ENCODE assay signal across 26 mouse cellular contexts in the genomic region with DNA sequence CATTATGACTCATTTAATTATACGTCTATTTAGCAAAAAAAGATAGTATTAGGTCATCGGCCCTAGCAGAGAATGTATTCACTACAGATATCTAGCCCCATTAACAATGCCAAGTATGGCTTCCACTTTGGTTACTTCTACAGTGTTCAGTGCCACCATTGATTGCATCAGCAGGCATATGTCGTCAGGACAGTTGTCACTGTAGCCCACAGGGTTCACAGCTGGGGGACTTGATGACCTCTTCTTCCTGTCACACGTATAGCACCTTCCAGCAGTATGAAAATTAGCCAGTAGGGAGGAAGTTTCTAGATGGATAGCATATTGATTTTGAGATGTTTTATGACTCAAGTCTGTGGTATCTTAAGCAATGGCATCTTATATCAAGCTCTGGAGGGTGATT.
DNase-seq lines count a peak whose midpoint lies in the region; ATAC-seq and TF ChIP-seq lines count a peak whose summit lies in the region.
"Had no signal": no experiment of that assay in that cellular context is flagged by ENCODE, and none has a peak within 500 bp of the region (broad histone marks: within the 10 kb centered on the region; RNA-seq: fewer than 3 reads in every experiment).

No protein-coding gene starts in this region.

- DNase-seq in intestine, embryonic 14.5 days (ENCODE audit: low spot score), result peak; percentile 41
- DNase-seq in NIH3T3 (ENCODE audit: low read depth), result peak; percentile 16
- DNase-seq in layer of hippocampus, adult 18-20 months (ENCODE audit: low spot score in 2 of 2), result no peak
- DNase-seq in gastrocnemius, adult 2 months, result no peak
- DNase-seq: adrenal gland, adult 8-10 months; adrenal gland, postnatal 25 days; cerebellum, adult 11-12 months; cerebellum, adult 8-10 months; cerebellum, postnatal 10 days; cerebellum, postnatal 36 days; embryo, embryonic 11 days; gastrocnemius, postnatal 10 days; gastrocnemius, postnatal 36 days; heart, adult 11 months had no signal

- no peak for TF ChIP-seq CTCF in gastrocnemius, adult 2 months (IDR thresholded peaks at IDR 0.05)

- no peaks in the 10 kb centered on the region for H3K36me3 ChIP-seq in intestine, embryonic 14.5 days (ENCODE audit: control insufficient read depth, insufficient read depth, low read length)
- no peaks in the 10 kb centered on the region for H3K36me3 ChIP-seq in intestine, embryonic 16.5 days (ENCODE audit: control insufficient read depth, insufficient read depth, low read length)
- no peaks in the 10 kb centered on the region for H3K36me3 ChIP-seq in myocyte (ENCODE audit: control insufficient read depth, insufficient read depth)
- H3K36me3 ChIP-seq: embryonic facial prominence, embryonic 10.5 days; embryonic facial prominence, embryonic 13.5 days; forebrain, embryonic 12.5 days; forebrain, embryonic 15.5 days; G1E; hindbrain, embryonic 13.5 days had no signal

- H3K79me2 ChIP-seq in myocyte (ENCODE audit: control insufficient read depth, insufficient read depth), result no peaks in the 10 kb centered on the region

- intact Hi-C loops in gastrocnemius, adult 2 months (cut with DNase I), result no loop called here

- H3K4me2 ChIP-seq in intestine, embryonic 14.5 days (ENCODE audit: low read length), result no peak overlapping the region
- H3K4me2 ChIP-seq in intestine, embryonic 16.5 days (ENCODE audit: low read depth, low read length), result no peak overlapping the region
- H3K4me2 ChIP-seq in myocyte (ENCODE audit: low read depth), result peak overlapping the region; percentile 44
- H3K4me2 ChIP-seq: embryonic facial prominence, embryonic 13.5 days; forebrain, embryonic 12.5 days; forebrain, embryonic 15.5 days; heart, embryonic 11.5 days; hindbrain, embryonic 13.5 days had no signal

- no peak overlapping the region for H3ac ChIP-seq in myocyte (ENCODE audit: control insufficient read depth, insufficient read length)

- ATAC-seq in intestine, embryonic 14.5 days (replicated peaks; ENCODE audit: low FRiP score, low TSS enrichment, low read depth), result no peak
- no peak for ATAC-seq in intestine, embryonic 16.5 days
- ATAC-seq: forebrain, embryonic 15.5 days; hindbrain, embryonic 16.5 days; intestine, postnatal 0 days had no signal

- TF ChIP-seq POLR2A in myocyte (IDR thresholded peaks at IDR 0.05; ENCODE audit: insufficient read length, low read depth), result no peak

- H3K4me3 ChIP-seq in intestine, embryonic 14.5 days (ENCODE audit: low read depth, low read length), result no peak overlapping the region
- H3K4me3 ChIP-seq in intestine, embryonic 16.5 days (ENCODE audit: low read length), result no peak overlapping the region
- H3K4me3 ChIP-seq in myocyte, result no peak overlapping the region
- no peak overlapping the region for H3K4me3 ChIP-seq in gastrocnemius, adult 2 months
- H3K4me3 ChIP-seq: embryonic facial prominence, embryonic 10.5 days; embryonic facial prominence, embryonic 13.5 days; erythroblast, embryonic 14.5 days; forebrain, embryonic 12.5 days; forebrain, embryonic 15.5 days; hindbrain, embryonic 13.5 days had no signal

- no peak overlapping the region for H3K27ac ChIP-seq in intestine, embryonic 14.5 days (ENCODE audit: low read depth)
- H3K27ac ChIP-seq in intestine, embryonic 16.5 days (ENCODE audit: low read length), result no peak overlapping the region
- no peak overlapping the region for H3K27ac ChIP-seq in gastrocnemius, adult 2 months
- H3K27ac ChIP-seq: embryonic facial prominence, embryonic 10.5 days; embryonic facial prominence, embryonic 13.5 days; forebrain, embryonic 12.5 days; forebrain, embryonic 15.5 days; hindbrain, embryonic 13.5 days had no signal

- no peak overlapping the region for H3K9ac ChIP-seq in intestine, embryonic 14.5 days (ENCODE audit: low read length)
- no peak overlapping the region for H3K9ac ChIP-seq in intestine, embryonic 16.5 days (ENCODE audit: low read depth, low read length)
- H3K9ac ChIP-seq: embryonic facial prominence, embryonic 13.5 days; forebrain, embryonic 12.5 days; forebrain, embryonic 15.5 days; hindbrain, embryonic 13.5 days had no signal

- no peaks in the 10 kb centered on the region for H3K9me3 ChIP-seq in intestine, embryonic 14.5 days (ENCODE audit: control insufficient read depth, low read length)
- H3K9me3 ChIP-seq in intestine, embryonic 16.5 days (ENCODE audit: control insufficient read depth, low read length), result no peaks in the 10 kb centered on the region
- H3K9me3 ChIP-seq: embryonic facial prominence, embryonic 10.5 days; embryonic facial prominence, embryonic 13.5 days; forebrain, embryonic 12.5 days; forebrain, embryonic 15.5 days; G1E; hindbrain, embryonic 13.5 days had no signal

- peaks cover 8% of the 10 kb centered on the region for H3K4me1 ChIP-seq in intestine, embryonic 14.5 days (replicated peaks; ENCODE audit: control insufficient read depth, insufficient read depth, low read length)
- 0 out of 2 replicates have a peak, but pooled peaks cover 3% of the 10 kb centered on the region for H3K4me1 ChIP-seq in intestine, embryonic 16.5 days (ENCODE audit: control insufficient read depth, insufficient read depth, low read length)
- H3K4me1 ChIP-seq: embryonic facial prominence, embryonic 10.5 days; embryonic facial prominence, embryonic 13.5 days; forebrain, embryonic 12.5 days; forebrain, embryonic 15.5 days; hindbrain, embryonic 13.5 days had no signal

- no peaks in the 10 kb centered on the region for H3K27me3 ChIP-seq in intestine, embryonic 14.5 days (replicated peaks; ENCODE audit: control insufficient read depth, insufficient read depth, low read length)
- no peaks in the 10 kb centered on the region for H3K27me3 ChIP-seq in intestine, embryonic 16.5 days (replicated peaks; ENCODE audit: control insufficient read depth, insufficient read depth, low read length)
- no peaks in the 10 kb centered on the region for H3K27me3 ChIP-seq in myocyte (ENCODE audit: control insufficient read depth, insufficient read depth, insufficient read length)
- H3K27me3 ChIP-seq: embryonic facial prominence, embryonic 13.5 days; forebrain, embryonic 12.5 days; forebrain, embryonic 15.5 days had no signal

- 71% methylated on average over 4 of the region's 4 CpGs for WGBS in intestine, embryonic 14.5 days
- 81% methylated on average over 4 of the region's 4 CpGs for WGBS in intestine, embryonic 16.5 days

TF ChIP-seq in myocyte, 11 proteins besides CTCF, POLR2A, EP300 and RAD21:
- TF ChIP-seq SRF (IDR thresholded peaks at IDR 0.05; ENCODE audit: control insufficient read depth, insufficient read length, low read depth) (no peak), E2F4 (IDR thresholded peaks at IDR 0.05; ENCODE audit: insufficient read depth) (no peak), MYOD1 (IDR thresholded peaks at IDR 0.05; ENCODE audit: control insufficient read depth in 1 of 3, insufficient read length in 2 of 3, low read depth in 2 of 3) (peak in 1 of 3 experiments; percentile 16), TCF3 (IDR thresholded peaks at IDR 0.05; ENCODE audit: insufficient read length, low read depth) (no peak), MYOG (IDR thresholded peaks at IDR 0.05; ENCODE audit: control insufficient read depth in 1 of 3, insufficient read depth in 1 of 3, insufficient read length in 2 of 3, low read depth in 2 of 3) (peak in 1 of 3 experiments; percentile 53), CEBPB (IDR thresholded peaks at IDR 0.05; ENCODE audit: insufficient read depth, poor library complexity, severe bottlenecking) (peak; percentile 36; the same call in 1 of the 2 replicates), MAX (IDR thresholded peaks at IDR 0.05; ENCODE audit: low read depth) (no peak)

Comparison
In these comparisons a context has a peak if more than half of its experiments do, and no peak if none do; other contexts are left out.
1. DNase-seq: peak in intestine, embryonic 14.5 days (single experiment) and NIH3T3 (single experiment); none in layer of hippocampus, adult 18-20 months (0 of 2) and gastrocnemius, adult 2 months (single experiment).